Mouse (Mus musculus): ENCODE results near the gene Kcnma1. TPM values are rescaled to one million over a fixed set of nuclear protein-coding genes. Genes with fewer than 3 reads are reported as not detected.

Gene Kcnma1
- polyA plus RNA-seq, 1 experiment from 2014 or later: 2.3 TPM

GRCm38 (mm10) chr14:23390161-23390560 lies 624.1 kb downstream of the Kcnma1 start:
- 10% methylated on average over 4 of the region's 4 CpGs for whole genome bisulfite sequencing

GRCm38 (mm10) chr14:23386786-23387185 lies 627.5 kb downstream of the Kcnma1 start:
- Histone ChIP-seq H3K27me3 (peaks cover 3% of the 10 kb centered on the region; the same call in 1 of the 2 replicates), H3K4me3 (replicated peaks) (no peak overlapping the region), H3K4me2 (no peak overlapping the region), H3K27ac (no peak overlapping the region), H3K9me3 (no peaks in the 10 kb centered on the region), H3K9ac (replicated peaks) (no peak overlapping the region), H3K36me3 (no peaks in the 10 kb centered on the region), H3K4me1 (replicated peaks) (peaks cover 59% of the 10 kb centered on the region)
- WGBS: 95% methylated on average over 3 of the region's 3 CpGs
- ATAC-seq (ENCODE audit: insufficient number of reproducible peaks, insufficient read depth, low FRiP score, low TSS enrichment, low read depth): no peak

More at GRCm38 (mm10) chr14:23390161-23390560, 624.1 kb downstream of the Kcnma1 start:
- no peaks in the 10 kb centered on the region for H3K36me3 ChIP-seq
- peak overlapping the region; percentile 36 for H3K4me2 ChIP-seq
- H3K27ac ChIP-seq: peak overlapping the region; percentile 74
- H3K27me3 ChIP-seq: peaks cover 3% of the 10 kb centered on the region; the same call in 1 of the 2 replicates
- no peak overlapping the region for H3K9ac ChIP-seq (replicated peaks)
- ATAC-seq (ENCODE audit: insufficient number of reproducible peaks, insufficient read depth, low FRiP score, low TSS enrichment, low read depth): no peak
- no peak overlapping the region for H3K4me3 ChIP-seq (replicated peaks)
- H3K9me3 ChIP-seq: no peaks in the 10 kb centered on the region
- peaks cover 52% of the 10 kb centered on the region for H3K4me1 ChIP-seq (replicated peaks)

- no peak for ATAC-seq (ENCODE audit: insufficient number of reproducible peaks, insufficient read depth, low FRiP score, low TSS enrichment, low read depth)
- Histone ChIP-seq H3K27me3 (peaks cover 3% of the 10 kb centered on the region; the same call in 1 of the 2 replicates), H3K27ac (peak overlapping the region; percentile 62), H3K4me1 (replicated peaks) (peaks cover 51% of the 10 kb centered on the region), H3K4me2 (no peak overlapping the region), H3K9ac (replicated peaks) (no peak overlapping the region), H3K9me3 (no peaks in the 10 kb centered on the region), H3K36me3 (no peaks in the 10 kb centered on the region), H3K4me3 (replicated peaks) (no peak overlapping the region)
- WGBS: 22% methylated on average over 11 of the region's 11 CpGs
These were observed 628.3 kb downstream of the Kcnma1 start for GRCm38 (mm10) chr14:23385776-23386608.

- ATAC-seq (ENCODE audit: insufficient number of reproducible peaks, insufficient read depth, low FRiP score, low TSS enrichment, low read depth): no peak; the same call in none of the 2 replicates
- H3K4me1 ChIP-seq (replicated peaks): peaks cover 31% of the 10 kb centered on the region
- no peak overlapping the region for H3K9ac ChIP-seq (replicated peaks)
- H3K36me3 ChIP-seq: no peaks in the 10 kb centered on the region
- H3K4me3 ChIP-seq (replicated peaks): no peak overlapping the region
- H3K9me3 ChIP-seq: no peaks in the 10 kb centered on the region
- H3K4me2 ChIP-seq: no peak overlapping the region
- peak overlapping the region; percentile 75 for H3K27ac ChIP-seq
- 28% methylated on average over 6 of the region's 6 CpGs for WGBS
- H3K27me3 ChIP-seq: no peaks in the 10 kb centered on the region
These were observed 635.8 kb downstream of the Kcnma1 start for GRCm38 (mm10) chr14:23378351-23379087.

- Histone ChIP-seq H3K27me3 (no peaks in the 10 kb centered on the region), H3K4me3 (replicated peaks) (no peak overlapping the region), H3K9me3 (no peaks in the 10 kb centered on the region), H3K4me2 (no peak overlapping the region), H3K9ac (replicated peaks) (no peak overlapping the region), H3K27ac (no peak overlapping the region), H3K36me3 (no peaks in the 10 kb centered on the region), H3K4me1 (replicated peaks) (peaks cover 4% of the 10 kb centered on the region; the same call in 1 of the 2 replicates)
- 60% methylated on average over 3 of the region's 3 CpGs for WGBS
- no peak for ATAC-seq (ENCODE audit: insufficient number of reproducible peaks, insufficient read depth, low FRiP score, low TSS enrichment, low read depth)
These were observed 642.3 kb downstream of the Kcnma1 start for GRCm38 (mm10) chr14:23372021-23372420.

GRCm38 (mm10) chr14:23360491-23360995 lies 653.7 kb downstream of the Kcnma1 start:
- WGBS: 74% methylated on average over 11 of the region's 11 CpGs
- H3K4me3 ChIP-seq (replicated peaks): no peak overlapping the region

DNA sequence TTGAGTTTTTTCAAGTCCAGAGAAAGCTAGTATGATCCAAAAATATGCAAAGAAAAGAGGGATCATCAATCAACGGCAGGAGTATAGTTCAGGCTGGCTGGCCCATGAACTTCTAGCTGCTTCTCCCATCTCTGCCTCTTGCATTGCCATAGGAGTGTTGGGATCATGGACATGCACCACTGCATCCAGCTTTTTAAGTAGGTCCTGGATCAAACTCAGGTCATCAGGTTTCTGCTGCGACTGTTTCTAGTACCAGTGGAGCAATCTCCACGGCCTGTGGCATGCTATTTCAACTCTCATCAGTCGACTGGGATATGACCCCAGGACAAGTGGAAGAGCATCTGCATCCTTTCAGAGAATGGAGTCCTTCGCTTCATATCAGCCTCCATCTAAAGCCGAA lies 655.5 kb downstream of the Kcnma1 start:
- Histone ChIP-seq H3K27ac (no peak overlapping the region), H3K27me3 (0 out of 2 replicates have a peak, but pooled peaks cover 3% of the 10 kb centered on the region), H3K36me3 (no peaks in the 10 kb centered on the region), H3K9ac (replicated peaks) (no peak overlapping the region), H3K4me1 (replicated peaks) (peaks cover 11% of the 10 kb centered on the region), H3K4me2 (no peak overlapping the region), H3K9me3 (no peaks in the 10 kb centered on the region), H3K4me3 (replicated peaks) (no peak overlapping the region)
- ATAC-seq (ENCODE audit: insufficient number of reproducible peaks, insufficient read depth, low FRiP score, low TSS enrichment, low read depth): no peak
- 89% methylated on average over 6 of the region's 6 CpGs for WGBS

More at GRCm38 (mm10) chr14:23360491-23360995, 653.7 kb downstream of the Kcnma1 start:
- Histone ChIP-seq H3K27ac (no peak overlapping the region), H3K27me3 (0 out of 2 replicates have a peak, but pooled peaks cover 3% of the 10 kb centered on the region), H3K4me1 (replicated peaks) (peaks cover 16% of the 10 kb centered on the region), H3K9ac (replicated peaks) (no peak overlapping the region), H3K9me3 (no peaks in the 10 kb centered on the region), H3K4me2 (no peak overlapping the region), H3K36me3 (no peaks in the 10 kb centered on the region)
- ATAC-seq (ENCODE audit: insufficient number of reproducible peaks, insufficient read depth, low FRiP score, low TSS enrichment, low read depth): no peak

- Histone ChIP-seq H3K4me1 (replicated peaks) (peaks cover 11% of the 10 kb centered on the region), H3K36me3 (no peaks in the 10 kb centered on the region), H3K9ac (replicated peaks) (no peak overlapping the region), H3K9me3 (no peaks in the 10 kb centered on the region), H3K4me2 (no peak overlapping the region), H3K27ac (peak overlapping the region; percentile 60), H3K27me3 (0 out of 2 replicates have a peak, but pooled peaks cover 3% of the 10 kb centered on the region), H3K4me3 (replicated peaks) (no peak overlapping the region)
- 50% methylated on average over 8 of the region's 8 CpGs for WGBS
- ATAC-seq (ENCODE audit: insufficient number of reproducible peaks, insufficient read depth, low FRiP score, low TSS enrichment, low read depth): peak; percentile 56; the same call in 1 of the 2 replicates
These were observed 656.6 kb downstream of the Kcnma1 start for GRCm38 (mm10) chr14:23357529-23358278.

GRCm38 (mm10) chr14:23326786-23327185 lies 687.5 kb downstream of the Kcnma1 start:
- no peak overlapping the region for H3K4me2 ChIP-seq
- H3K4me1 ChIP-seq (replicated peaks): no peaks in the 10 kb centered on the region
- H3K4me3 ChIP-seq (replicated peaks): no peak overlapping the region
- H3K9ac ChIP-seq (replicated peaks): no peak overlapping the region
- ATAC-seq (ENCODE audit: insufficient number of reproducible peaks, insufficient read depth, low FRiP score, low TSS enrichment, low read depth): no peak
- no peaks in the 10 kb centered on the region for H3K27me3 ChIP-seq
- no peak overlapping the region for H3K27ac ChIP-seq
- no peaks in the 10 kb centered on the region for H3K9me3 ChIP-seq
- no peaks in the 10 kb centered on the region for H3K36me3 ChIP-seq
- 79% methylated on average over 3 of the region's 3 CpGs for WGBS

DNA sequence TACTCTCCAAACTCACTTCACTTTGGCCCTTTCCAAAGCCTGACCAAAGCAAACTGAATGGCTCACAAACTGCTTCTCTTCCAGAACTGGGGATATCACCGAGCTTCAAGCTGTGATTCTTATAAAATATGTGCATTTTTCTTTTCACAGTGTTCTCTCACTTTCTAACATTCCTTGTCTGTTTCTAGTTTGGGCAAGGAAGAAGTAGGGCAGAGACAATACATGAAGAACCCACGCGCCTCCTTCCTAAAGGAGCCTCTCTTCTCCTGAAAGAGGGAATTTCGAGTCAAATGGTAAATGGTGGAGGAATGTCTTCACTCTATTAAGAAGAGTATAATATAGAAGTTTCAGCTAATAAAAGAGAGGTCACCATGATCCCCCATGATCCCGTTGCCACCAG lies 709.0 kb downstream of the Kcnma1 start:
- Histone ChIP-seq H3K4me3 (replicated peaks) (no peak overlapping the region), H3K4me2 (no peak overlapping the region), H3K27ac (no peak overlapping the region), H3K36me3 (no peaks in the 10 kb centered on the region), H3K4me1 (replicated peaks) (no peaks in the 10 kb centered on the region; the same call in 1 of the 2 replicates), H3K9ac (replicated peaks) (no peak overlapping the region), H3K9me3 (no peaks in the 10 kb centered on the region), H3K27me3 (no peaks in the 10 kb centered on the region)
- ATAC-seq (ENCODE audit: insufficient number of reproducible peaks, insufficient read depth, low FRiP score, low TSS enrichment, low read depth): no peak
- WGBS: 84% methylated on average over 5 of the region's 5 CpGs

Measured in limb, embryonic 12.5 days (tissue).